Mouse (Mus musculus) midbrain, embryonic 15.5 days (tissue): Measurements from ENCODE around the gene Fam104a. TPM values are rescaled to one million over a fixed set of nuclear protein-coding genes. Genes with fewer than 3 reads are reported as not detected.

Source experiments
- ATAC-seq: fragments of 200-750 bp; cut with Nextera tagmentation; replicated peaks from 2 replicates; pipeline ENCODE4 v1.8.0; 2017; ENCODE audit warnings: moderate TSS enrichment
- H3K27ac ChIP-seq: fragments of 300-500 bp; sonication (generic); 2 replicates; pipeline ENCODE4 v1.5.1; 2015; ENCODE audit warnings: mild to moderate bottlenecking, inconsistent platforms
- H3K27me3 ChIP-seq: fragments of 300-500 bp; sonication (generic); replicated peaks from 2 replicates; pipeline ENCODE4 v1.6.1; 2015; ENCODE audit warnings: inconsistent platforms
- H3K36me3 ChIP-seq: fragments of 300-500 bp; sonication (generic); replicated peaks from 2 replicates; pipeline ENCODE4 v1.6.1; 2015; ENCODE audit warnings: inconsistent platforms
- H3K4me1 ChIP-seq: fragments of 300-500 bp; sonication (generic); 2 replicates; pipeline ENCODE4 v1.6.1; 2015; ENCODE audit warnings: inconsistent platforms
- H3K4me2 ChIP-seq: fragments of 300-500 bp; sonication (generic); 2 replicates; pipeline ENCODE4 v1.6.1; 2015; ENCODE audit warnings: inconsistent platforms, mild to moderate bottlenecking, moderate library complexity
- H3K4me3 ChIP-seq: fragments of 300-500 bp; sonication (generic); 2 replicates; pipeline ENCODE4 v1.5.1; 2015; ENCODE audit warnings: mild to moderate bottlenecking, inconsistent platforms
- H3K9ac ChIP-seq: fragments of 300-500 bp; sonication (generic); 2 replicates; pipeline ENCODE4 v1.6.1; 2015; ENCODE audit warnings: mild to moderate bottlenecking, inconsistent platforms
- H3K9me3 ChIP-seq: fragments of 300-500 bp; sonication (generic); 2 replicates; pipeline ENCODE4 v1.6.1; 2016; ENCODE audit warnings: inconsistent platforms
- WGBS: fragments of 180-500 bp; shearing (Covaris S2); methylation state at CpG from one replicate; pipeline ENCODE4 v1.1.7; 2015; ENCODE audit warnings: mixed read lengths; 5-methylcytosine and 5-hydroxymethylcytosine counted together
- polyA plus RNA-seq: library from polyadenylated mRNA; unstranded; fragments of >200 nt; fragmentation: Nextera tagmentation; extraction: Ambion mirVana; gene quantifications from 2 replicates; pipeline ENCODE4 v1.2.1, GENCODE M21; 2015

Fam104a gene
- polyA plus RNA-seq, 1 experiment from 2014 or later, result 42.9 TPM

DNA sequence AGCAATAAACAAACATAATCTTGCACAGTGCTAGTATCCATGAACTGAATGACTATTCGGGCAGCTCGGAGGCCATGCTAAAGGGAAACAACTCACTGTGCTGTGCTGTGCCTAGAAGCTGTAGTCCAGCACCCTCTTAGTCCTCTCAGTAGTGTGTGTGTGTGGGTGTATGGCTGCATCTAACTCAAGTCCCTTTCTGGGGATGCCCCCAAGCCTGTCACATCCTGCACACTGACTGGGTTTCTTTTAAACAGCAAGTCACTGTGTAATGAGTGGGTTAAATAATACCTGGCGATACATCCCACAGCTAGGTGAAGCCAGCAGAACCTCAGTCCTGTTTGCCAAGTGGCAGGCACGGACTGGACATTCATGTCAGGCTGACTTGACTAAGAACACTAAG, 25.2 kb downstream of the Fam104a start:
- no peak for ATAC-seq
- H3K27ac ChIP-seq, result no peak overlapping the region
- 93% methylated on average over 4 of the region's 4 CpGs for WGBS
- H3K9me3 ChIP-seq, result no peaks in the 10 kb centered on the region
- H3K9ac ChIP-seq, result no peak overlapping the region
- H3K4me3 ChIP-seq, result no peak overlapping the region
- no peaks in the 10 kb centered on the region for H3K27me3 ChIP-seq
- no peaks in the 10 kb centered on the region for H3K4me1 ChIP-seq
- no peak overlapping the region for H3K4me2 ChIP-seq
- H3K36me3 ChIP-seq, result peaks cover 62% of the 10 kb centered on the region

DNA sequence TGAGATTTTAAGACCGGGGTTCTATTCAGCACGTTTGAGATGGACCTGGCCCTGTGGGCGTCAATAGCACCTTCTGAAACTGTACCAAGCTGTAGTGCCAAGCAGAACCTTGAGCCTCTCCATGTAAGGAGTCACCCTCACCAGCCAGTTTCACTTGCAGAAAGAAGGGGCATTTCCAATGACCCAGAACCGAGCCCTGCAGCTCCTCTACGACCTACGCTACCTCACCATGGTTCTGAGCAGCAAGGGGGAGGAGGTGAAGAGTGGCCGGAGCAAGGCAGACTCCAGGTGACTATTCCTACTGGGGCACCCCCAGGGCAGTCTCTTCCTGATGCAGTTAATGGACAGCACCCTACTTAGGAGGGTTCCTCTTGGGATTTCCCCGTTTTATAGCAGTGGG, 25.6 kb downstream of the Fam104a start:
- H3K4me1 ChIP-seq, result no peaks in the 10 kb centered on the region
- no peak for ATAC-seq

DNA sequence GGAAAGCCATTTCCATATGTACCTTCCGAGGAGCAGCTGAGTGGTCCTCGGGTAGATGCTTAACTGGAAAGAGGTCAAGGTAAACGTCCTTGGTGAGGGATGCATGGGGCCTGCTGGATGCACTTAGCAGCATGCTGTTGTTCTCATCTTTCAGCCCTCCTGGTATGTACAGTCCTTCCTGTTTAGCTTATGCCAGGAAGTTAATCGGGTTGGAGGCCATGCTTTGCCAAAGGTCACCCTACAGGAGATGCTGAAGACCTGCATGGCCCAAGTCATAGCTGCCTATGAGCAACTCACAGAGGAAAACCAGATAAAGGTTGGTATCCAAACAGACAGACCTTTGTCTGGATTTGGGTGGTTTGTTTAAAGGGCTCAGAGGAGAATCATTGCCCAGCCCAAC, 26.7 kb downstream of the Fam104a start:
- 82% methylated on average over 4 of the region's 4 CpGs for WGBS
- Histone ChIP-seq H3K4me3 (no peak overlapping the region), H3K27me3 (no peaks in the 10 kb centered on the region), H3K4me1 (no peaks in the 10 kb centered on the region), H3K9me3 (no peaks in the 10 kb centered on the region), H3K4me2 (no peak overlapping the region), H3K27ac (no peak overlapping the region), H3K9ac (no peak overlapping the region), H3K36me3 (peaks cover 55% of the 10 kb centered on the region)
- ATAC-seq, result no peak

More for the DNA sequence above, 25.6 kb downstream of the Fam104a start:
- H3K36me3 ChIP-seq, result peaks cover 60% of the 10 kb centered on the region
- no peak overlapping the region for H3K9ac ChIP-seq
- no peaks in the 10 kb centered on the region for H3K9me3 ChIP-seq
- no peak overlapping the region for H3K4me2 ChIP-seq
- no peaks in the 10 kb centered on the region for H3K27me3 ChIP-seq
- no peak overlapping the region for H3K27ac ChIP-seq
- H3K4me3 ChIP-seq, result no peak overlapping the region
- 89% methylated on average over 8 of the region's 8 CpGs for WGBS

DNA sequence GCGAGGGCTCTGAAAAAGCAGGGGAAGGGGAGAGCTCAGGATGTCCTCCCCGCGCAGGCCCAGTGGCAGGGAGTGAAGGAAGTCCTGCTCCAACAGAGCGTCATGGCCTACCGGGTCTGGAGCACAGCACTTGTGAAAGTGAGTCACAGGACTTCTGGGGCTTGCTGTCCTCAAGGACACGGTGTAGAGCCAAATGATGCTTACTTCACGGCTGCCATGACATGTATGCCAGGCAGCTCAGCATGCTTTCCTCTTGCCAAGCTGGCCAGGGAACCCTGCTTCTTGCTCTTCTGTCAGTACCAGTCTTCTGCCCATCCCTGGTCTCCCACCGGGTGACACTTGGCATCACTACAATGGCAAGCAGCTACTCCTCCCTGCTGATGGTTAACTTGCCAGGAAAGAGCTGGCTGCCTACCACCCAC, 27.4 kb downstream of the Fam104a start:
- no peaks in the 10 kb centered on the region for H3K27me3 ChIP-seq
- H3K4me3 ChIP-seq, result no peak overlapping the region
- H3K27ac ChIP-seq, result no peak overlapping the region
- no peak overlapping the region for H3K4me2 ChIP-seq
- H3K9me3 ChIP-seq, result no peaks in the 10 kb centered on the region
- peaks cover 3% of the 10 kb centered on the region; the same call in 1 of the 2 replicates for H3K4me1 ChIP-seq
- H3K9ac ChIP-seq, result no peak overlapping the region
- WGBS, result 87% methylated on average over 8 of the region's 8 CpGs
- no peak for ATAC-seq
- peaks cover 48% of the 10 kb centered on the region for H3K36me3 ChIP-seq

DNA sequence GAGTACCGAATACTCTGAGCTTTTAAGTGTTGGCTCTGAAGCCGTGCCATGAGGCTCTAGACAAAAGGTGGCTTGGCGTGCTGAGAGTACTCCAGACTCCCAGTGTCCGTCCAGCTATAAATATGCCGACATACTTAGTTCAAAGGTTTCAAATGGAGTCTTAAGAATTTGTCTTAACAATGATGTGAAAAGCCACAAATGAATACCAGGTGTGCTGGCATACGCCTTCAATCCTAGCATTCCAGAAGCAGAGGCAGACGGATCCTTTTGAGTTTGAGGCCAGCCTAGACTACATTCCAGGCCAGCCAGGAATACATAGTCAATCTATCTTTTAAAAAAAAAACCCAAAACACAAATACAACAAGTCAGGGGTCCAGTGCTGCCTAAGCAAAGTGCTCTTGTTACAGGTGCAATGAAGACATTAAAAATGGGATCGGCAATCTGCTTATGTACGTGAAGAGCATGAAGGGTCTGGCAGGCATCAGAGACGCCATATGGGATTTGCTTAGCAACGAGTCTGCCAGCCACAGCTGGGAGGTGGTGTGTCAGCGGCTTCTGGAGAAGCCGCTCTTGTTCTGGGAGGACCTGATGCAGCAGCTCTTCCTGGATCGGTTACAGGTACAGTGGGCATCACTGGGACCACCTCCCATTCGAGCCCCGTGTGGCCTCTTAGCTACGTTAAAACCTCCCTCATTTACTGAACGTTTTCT, 29.2 kb downstream of the Fam104a start:
- H3K9me3 ChIP-seq, result no peaks in the 10 kb centered on the region
- 83% methylated on average over 18 of the region's 18 CpGs for WGBS
- H3K9ac ChIP-seq, result no peak overlapping the region
- peaks cover 33% of the 10 kb centered on the region; the same call in 1 of the 2 replicates for H3K36me3 ChIP-seq
- ATAC-seq, result no peak
- H3K4me3 ChIP-seq, result no peak overlapping the region
- no peak overlapping the region for H3K27ac ChIP-seq
- H3K27me3 ChIP-seq, result no peaks in the 10 kb centered on the region
- no peak overlapping the region for H3K4me2 ChIP-seq
- peaks cover 16% of the 10 kb centered on the region for H3K4me1 ChIP-seq

DNA sequence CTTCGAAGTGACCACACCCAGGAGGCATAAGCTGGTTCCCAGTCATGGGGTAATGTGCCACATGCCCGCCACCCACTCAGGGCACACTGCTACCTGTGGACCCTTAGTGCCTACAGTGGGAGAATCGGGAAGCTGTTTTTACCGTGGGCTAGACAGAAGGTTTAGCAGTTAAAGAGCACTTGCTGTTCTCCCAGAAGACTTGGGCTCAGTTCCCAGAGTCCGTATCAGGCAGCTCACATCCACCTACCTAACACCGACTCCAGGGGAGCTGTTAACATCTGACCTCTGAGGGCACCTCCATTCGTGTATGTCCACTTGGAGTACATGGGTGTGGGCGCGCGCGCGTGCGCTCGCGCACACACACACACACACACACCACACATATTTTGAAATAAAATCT, 29.9 kb downstream of the Fam104a start:
- H3K4me2 ChIP-seq, result no peak overlapping the region
- no peak overlapping the region for H3K9ac ChIP-seq
- no peak overlapping the region for H3K27ac ChIP-seq
- WGBS, result 94% methylated on average over 15 of the region's 15 CpGs
- ATAC-seq, result no peak
- H3K4me1 ChIP-seq, result peaks cover 16% of the 10 kb centered on the region
- H3K4me3 ChIP-seq, result no peak overlapping the region
- H3K9me3 ChIP-seq, result no peaks in the 10 kb centered on the region
- H3K27me3 ChIP-seq, result no peaks in the 10 kb centered on the region
- peaks cover 33% of the 10 kb centered on the region; the same call in 1 of the 2 replicates for H3K36me3 ChIP-seq

DNA sequence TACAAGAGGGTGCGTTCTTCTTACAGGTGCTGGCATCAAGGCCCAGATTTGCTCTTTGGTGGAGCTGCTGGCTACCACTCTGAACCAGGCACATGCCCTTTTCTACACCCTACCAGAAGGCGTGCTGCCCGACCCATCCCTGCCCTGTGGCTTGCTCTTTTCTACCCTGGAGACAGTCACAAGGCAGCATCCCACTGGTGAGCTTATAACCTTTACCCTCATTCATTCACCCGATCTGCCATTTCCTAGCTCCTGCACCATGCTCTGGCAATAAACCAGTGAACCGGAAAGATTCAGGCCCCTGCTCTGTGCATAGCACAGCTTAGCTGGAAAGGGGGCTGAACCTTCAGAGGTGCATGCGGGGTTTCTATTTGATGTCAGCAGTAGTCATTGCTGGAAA, 31.4 kb downstream of the Fam104a start:
- no peaks in the 10 kb centered on the region for H3K27me3 ChIP-seq
- H3K4me3 ChIP-seq, result no peak overlapping the region
- H3K9me3 ChIP-seq, result no peaks in the 10 kb centered on the region
- H3K4me2 ChIP-seq, result no peak overlapping the region
- ATAC-seq, result no peak
- peaks cover 23% of the 10 kb centered on the region; the same call in 1 of the 2 replicates for H3K36me3 ChIP-seq
- no peak overlapping the region for H3K9ac ChIP-seq
- no peak overlapping the region for H3K27ac ChIP-seq
- H3K4me1 ChIP-seq, result peaks cover 28% of the 10 kb centered on the region
- 90% methylated on average over 6 of the region's 6 CpGs for WGBS

DNA sequence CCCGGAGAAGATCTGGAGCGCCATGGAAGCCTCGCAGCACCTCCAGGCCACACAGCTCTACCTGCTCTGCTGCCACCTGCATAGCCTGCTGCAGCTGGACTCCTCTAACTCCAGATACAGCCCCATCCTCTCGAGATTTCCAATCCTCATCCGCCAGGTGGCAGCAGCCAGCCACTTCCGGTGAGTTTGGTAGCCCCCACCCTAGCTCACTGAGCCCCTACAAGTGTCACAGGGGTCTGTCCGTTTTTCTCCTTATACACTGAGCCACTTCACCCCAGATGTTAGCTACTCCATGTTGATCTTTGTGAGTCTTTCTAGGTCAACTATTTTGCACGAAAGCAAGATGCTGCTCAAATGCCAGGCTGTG, 32.1 kb downstream of the Fam104a start:
- Histone ChIP-seq H3K27ac (no peak overlapping the region), H3K36me3 (peaks cover 17% of the 10 kb centered on the region; the same call in 1 of the 2 replicates), H3K4me2 (no peak overlapping the region), H3K9ac (no peak overlapping the region), H3K4me1 (peaks cover 28% of the 10 kb centered on the region), H3K9me3 (no peaks in the 10 kb centered on the region), H3K27me3 (no peaks in the 10 kb centered on the region), H3K4me3 (no peak overlapping the region)
- 45% methylated on average over 8 of the region's 8 CpGs for WGBS
- ATAC-seq, result peak; percentile 34

DNA sequence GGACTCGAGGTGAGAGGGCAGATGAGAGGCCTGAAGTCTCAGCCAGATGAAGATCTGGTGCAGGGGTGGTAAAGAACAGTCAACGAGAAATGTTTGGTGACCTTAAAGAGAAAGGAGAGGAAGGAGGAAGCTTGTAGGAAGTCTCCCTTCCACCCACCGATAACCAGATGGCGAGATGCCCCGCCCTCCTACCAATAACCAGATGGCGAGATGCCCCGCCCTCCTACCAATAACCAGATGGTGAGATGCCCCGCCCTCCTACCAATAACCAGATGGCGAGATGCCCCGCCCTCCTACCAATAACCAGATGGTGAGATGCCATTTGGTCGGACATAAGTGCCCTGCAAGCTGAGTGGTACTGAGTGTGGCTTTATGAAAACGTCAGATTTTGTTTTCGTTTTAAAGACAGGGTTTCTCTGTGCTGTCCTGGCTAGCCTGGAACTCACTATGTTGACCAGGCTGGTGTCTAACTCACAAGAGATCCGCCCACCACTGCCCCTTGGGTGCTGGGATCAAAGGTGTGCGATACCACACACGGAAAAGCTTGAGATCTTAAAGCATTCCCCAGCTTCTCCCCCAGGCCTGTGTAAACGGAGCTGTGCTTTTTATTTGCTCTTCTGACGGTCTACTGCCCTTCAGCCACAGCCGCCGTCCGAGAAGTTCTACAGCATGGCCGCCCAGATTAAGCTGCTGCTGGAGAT, 32.6 kb downstream of the Fam104a start:
- H3K36me3 ChIP-seq, result peaks cover 12% of the 10 kb centered on the region; the same call in 1 of the 2 replicates
- H3K27me3 ChIP-seq, result no peaks in the 10 kb centered on the region
- H3K4me3 ChIP-seq, result no peak overlapping the region
- 67% methylated on average over 22 of the region's 22 CpGs for whole genome bisulfite sequencing
- H3K4me2 ChIP-seq, result peak overlapping the region; percentile 73; the same call in 1 of the 2 replicates
- no peak overlapping the region for H3K27ac ChIP-seq
- H3K4me1 ChIP-seq, result peaks cover 28% of the 10 kb centered on the region
- H3K9ac ChIP-seq, result no peak overlapping the region
- no peak for ATAC-seq
- no peaks in the 10 kb centered on the region for H3K9me3 ChIP-seq

DNA sequence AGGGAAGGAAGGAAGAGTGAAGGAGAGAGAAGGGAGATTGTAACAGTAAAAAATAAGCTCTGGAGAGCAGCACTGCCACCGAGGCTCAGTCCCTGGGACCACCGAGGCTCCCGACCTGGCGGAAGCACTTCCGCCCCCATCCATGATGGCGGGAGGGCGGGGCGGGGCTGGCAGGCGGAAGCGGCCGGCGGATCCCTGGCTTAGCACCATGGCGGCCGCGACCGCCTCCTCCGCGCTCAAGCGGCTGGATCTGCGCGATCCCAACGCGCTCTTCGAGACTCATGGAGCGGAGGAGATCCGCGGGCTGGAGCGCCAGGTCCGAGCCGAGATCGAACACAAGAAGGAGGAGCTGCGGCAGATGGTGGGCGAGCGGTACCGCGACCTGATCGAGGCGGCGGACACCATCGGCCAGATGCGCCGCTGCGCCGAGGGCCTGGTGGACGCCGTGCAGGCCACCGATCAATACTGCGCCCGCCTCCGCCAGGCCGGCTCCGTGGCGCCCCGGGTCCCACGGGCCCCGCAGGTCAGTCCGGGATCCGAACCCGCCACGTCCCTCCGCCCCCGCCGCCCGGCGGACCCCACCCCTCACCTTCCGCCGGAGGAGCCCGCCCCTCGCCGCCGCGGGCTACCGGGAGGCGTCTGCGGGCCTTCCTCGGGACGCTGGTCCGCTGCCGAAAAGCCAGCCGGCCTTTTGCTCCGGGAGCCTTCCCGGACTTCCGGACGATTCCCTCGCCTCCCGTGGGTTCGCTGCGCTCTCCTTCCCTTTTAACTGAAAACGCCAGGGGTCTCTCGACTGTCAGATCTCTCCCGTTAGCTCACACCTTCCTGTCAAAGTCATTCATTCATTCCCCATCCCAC, 34.4 kb downstream of the Fam104a start, which contains the start of gene Slc39a11:
Slc39a11 (minus strand) TSS at position 727 of the 858 bp plus-strand sequence.
- peak within 1 kb of the TSS; percentile 73 for H3K4me2 ChIP-seq
- no peaks in the 10 kb centered on the region for H3K27me3 ChIP-seq
- ATAC-seq, result peak; percentile 85
- peak within 1 kb of the TSS; percentile 93 for H3K9ac ChIP-seq
- H3K27ac ChIP-seq, result peak within 1 kb of the TSS; percentile 93
- H3K4me1 ChIP-seq, result peaks cover 28% of the 10 kb centered on the region
- WGBS, result under 1% methylated on average over 72 of the region's 91 CpGs
- peak within 1 kb of the TSS; percentile 88 for H3K4me3 ChIP-seq
- no peaks in the 10 kb centered on the region for H3K9me3 ChIP-seq
- H3K36me3 ChIP-seq, result peaks cover 5% of the 10 kb centered on the region; the same call in 1 of the 2 replicates

DNA sequence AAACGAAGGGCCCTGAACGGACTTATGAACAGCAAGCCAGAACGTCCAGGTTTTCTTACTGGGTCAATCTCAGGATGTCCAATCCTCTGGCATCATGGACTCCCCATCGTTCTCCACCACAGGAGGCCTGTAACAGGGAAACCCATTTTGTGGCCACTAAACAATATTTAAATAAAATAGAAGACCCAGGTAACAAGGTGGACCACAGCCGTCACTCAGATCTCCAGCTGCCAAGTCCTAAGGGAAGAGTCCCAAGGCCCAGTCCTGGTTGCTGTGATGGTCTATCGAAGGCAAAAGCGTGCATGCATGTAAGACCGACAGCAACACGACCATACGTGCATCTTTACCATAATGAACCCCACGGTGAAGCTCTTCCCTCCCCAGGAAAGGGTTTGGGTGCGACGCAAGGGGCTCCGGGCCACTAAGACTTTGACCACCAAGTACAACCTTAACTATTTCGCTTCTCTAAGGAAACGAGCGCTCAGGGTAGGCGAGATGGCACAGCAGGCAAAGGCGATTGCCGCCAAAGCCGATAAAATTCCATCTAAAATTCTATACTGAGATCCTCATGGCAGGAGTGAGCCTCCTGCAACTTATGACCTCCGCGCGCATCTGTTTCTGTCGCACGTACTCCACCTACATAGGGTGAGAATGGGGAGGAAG, 35.1 kb downstream of the Fam104a start, which contains the start of gene Cog1:
Cog1 (plus strand) TSS at position 480 of the 663 bp plus-strand sequence.
- Histone ChIP-seq H3K27me3 (no peaks in the 10 kb centered on the region), H3K9ac (peak within 1 kb of the TSS; percentile 93), H3K4me2 (peak within 1 kb of the TSS; percentile 73), H3K27ac (peak within 1 kb of the TSS; percentile 93), H3K9me3 (no peaks in the 10 kb centered on the region), H3K36me3 (no peaks in the 10 kb centered on the region; the same call in 1 of the 2 replicates), H3K4me3 (peak within 1 kb of the TSS; percentile 88), H3K4me1 (peaks cover 28% of the 10 kb centered on the region)
- no peak; the same call in 1 of the 2 replicates for ATAC-seq
- 40% methylated on average over 26 of the region's 26 CpGs for WGBS
